Mouse (Mus musculus): Measurements from ENCODE around the gene Stpg1.

The Stpg1 gene

DNA sequence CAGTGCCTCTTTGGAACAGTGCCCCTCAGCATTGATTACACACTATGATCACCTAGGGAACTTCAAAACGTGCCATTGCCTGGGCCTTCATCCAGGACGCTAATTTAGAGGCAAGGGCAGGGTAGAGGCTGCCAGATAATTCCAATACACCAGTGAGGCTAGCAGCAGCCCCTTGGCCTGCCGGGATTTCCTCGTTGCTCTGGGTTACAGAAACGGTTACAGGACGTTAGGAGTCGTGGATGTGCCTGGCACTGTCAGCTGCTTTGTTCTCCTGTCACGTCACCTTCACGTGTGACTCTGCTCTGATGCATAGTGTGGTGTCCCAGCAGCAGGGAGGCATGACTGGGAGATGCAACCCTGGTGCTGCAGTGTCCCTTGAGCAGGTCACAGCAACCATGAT lies 45.5 kb downstream of the Stpg1 start:
- in situ Hi-C loops (cut with MboI; ENCODE audit: low pct_unique_long_range_greater_than_20kb in 1 of 2, low sequenced_read_pairs in 2 of 2, unreplicated experiment in 1 of 2) = no loop called here

DNA sequence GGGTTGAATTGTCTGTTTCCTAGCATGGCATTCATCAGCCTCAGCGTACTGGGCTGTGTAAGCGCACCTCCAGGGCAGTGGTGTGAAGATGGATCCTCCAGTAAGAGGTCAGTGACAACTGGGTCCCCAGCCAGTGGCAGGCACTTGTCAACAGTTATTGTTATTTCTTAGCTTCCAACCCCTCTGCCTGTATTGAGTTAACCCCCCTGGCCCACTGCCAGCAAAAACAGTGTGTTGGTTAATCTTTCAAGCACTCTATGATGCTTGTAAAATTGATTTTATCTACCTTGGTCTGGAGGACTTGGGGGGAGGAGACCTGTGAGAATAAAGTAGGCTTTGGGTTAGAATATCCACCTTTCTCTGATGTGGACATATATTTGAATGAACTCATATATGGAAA lies 49.7 kb downstream of the Stpg1 start:
- in situ Hi-C loops (cut with MboI; ENCODE audit: low pct_unique_long_range_greater_than_20kb in 1 of 2, low sequenced_read_pairs in 2 of 2, unreplicated experiment in 1 of 2) = no loop called here

DNA sequence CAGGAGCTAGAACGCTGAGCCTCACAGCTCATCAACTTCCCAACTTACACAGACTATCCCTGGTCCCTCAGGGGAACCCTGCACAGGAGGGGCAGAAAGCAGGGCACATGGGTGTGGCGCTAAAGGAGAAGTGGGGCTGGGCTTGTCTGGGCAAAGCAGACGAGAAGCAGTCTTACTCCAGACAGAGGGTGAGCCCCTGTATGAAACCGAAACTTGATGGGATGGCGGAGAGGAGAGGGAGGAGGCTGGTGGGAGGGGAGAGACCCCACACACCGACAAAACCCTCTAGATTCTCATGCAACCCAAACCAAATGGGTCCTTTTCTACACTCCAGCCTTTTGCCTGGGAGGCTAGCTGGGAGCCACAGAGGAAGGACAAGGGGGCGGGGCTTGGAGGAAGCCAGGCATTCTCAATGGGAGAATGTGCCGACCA lies 50.5 kb downstream of the Stpg1 start:
- in situ Hi-C loops (cut with MboI; ENCODE audit: low pct_unique_long_range_greater_than_20kb in 1 of 2, low sequenced_read_pairs in 2 of 2, unreplicated experiment in 1 of 2) = no loop called here

DNA sequence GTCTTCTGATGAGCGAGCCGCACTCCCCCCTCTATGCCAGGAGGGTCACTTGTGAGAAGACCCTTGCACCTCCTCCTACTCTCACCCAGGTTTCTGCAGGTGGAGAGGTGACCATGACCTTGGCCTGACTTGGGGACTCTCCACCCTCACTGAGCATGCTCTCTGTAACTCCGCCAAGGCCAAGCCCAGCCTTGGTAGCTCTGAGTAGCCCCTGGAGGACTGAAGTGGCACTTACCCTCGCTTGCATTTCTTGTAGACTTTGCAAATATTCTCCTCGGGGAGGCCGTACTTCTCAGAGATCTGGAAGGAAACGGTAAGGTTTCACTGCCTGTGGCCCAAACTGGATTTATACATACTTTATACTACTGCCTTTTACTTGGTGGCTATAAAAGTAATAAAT lies 51.4 kb downstream of the Stpg1 start:
- in situ Hi-C loops (cut with MboI; ENCODE audit: low pct_unique_long_range_greater_than_20kb in 1 of 2, low sequenced_read_pairs in 2 of 2, unreplicated experiment in 1 of 2) = no loop called here

DNA sequence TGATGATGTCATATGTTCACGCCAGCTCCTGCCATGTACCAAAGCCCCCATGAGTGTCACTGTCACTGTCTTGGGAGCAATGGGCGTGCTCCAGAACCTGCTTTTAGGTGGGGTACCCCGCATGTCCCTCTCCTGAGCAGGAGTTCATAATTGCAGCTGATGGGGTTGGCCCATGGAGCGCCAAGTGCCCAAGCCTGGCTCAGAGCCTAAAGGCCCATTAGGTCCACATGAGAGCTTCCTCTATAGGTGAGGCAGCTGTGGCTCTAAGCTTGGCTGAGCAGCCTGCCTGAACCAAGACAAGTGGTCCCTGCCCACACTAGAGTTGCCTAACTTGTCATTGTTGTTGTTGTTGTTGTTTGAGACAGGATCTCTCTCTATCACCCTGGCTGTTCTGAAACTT lies 52.2 kb downstream of the Stpg1 start:
- in situ Hi-C loops (cut with MboI; ENCODE audit: low pct_unique_long_range_greater_than_20kb in 1 of 2, low sequenced_read_pairs in 2 of 2, unreplicated experiment in 1 of 2) = no loop called here

DNA sequence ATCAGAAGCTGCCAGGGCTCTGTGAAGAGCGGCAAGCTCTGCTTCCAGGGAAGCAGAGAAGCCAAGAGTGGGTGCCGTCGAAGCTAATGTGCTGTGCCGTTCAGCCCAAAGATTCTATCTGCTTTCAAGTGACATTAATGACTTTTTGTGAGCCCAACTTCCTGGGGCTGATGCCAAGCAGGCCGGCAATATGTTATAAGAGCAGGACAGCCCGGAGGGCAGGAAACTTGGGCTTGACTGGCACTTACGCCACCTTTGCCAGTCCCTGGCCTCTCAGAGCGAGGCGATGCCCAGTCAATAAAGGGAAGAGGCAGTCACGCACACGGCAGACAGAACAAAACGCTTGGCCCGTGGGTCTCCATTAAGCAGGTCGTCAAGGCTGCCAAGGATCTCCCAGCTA lies 53.0 kb downstream of the Stpg1 start:
- in situ Hi-C loops (cut with MboI; ENCODE audit: low pct_unique_long_range_greater_than_20kb in 1 of 2, low sequenced_read_pairs in 2 of 2, unreplicated experiment in 1 of 2) = no loop called here

DNA sequence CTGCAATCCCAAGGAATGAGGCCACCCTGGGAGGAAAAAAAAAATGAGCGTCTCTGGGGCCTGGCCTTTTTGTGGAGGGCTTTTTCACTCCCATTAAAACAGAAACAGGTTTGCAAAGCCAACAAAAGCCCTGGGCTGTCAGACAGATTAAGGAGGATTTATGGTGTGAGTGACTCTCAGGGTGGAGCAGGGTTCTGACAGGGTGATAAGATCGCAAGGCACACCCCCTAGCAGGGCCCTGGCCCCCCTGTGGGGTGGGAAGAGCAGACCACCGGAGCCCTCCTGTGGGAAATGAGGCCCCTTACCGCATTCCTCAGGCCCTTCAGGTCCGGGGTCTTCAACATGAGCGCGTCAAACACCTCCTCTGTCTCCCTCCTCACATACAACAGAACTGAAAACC lies 53.5 kb downstream of the Stpg1 start:
- in situ Hi-C loops (cut with MboI; ENCODE audit: low pct_unique_long_range_greater_than_20kb in 1 of 2, low sequenced_read_pairs in 2 of 2, unreplicated experiment in 1 of 2) = no loop called here

DNA sequence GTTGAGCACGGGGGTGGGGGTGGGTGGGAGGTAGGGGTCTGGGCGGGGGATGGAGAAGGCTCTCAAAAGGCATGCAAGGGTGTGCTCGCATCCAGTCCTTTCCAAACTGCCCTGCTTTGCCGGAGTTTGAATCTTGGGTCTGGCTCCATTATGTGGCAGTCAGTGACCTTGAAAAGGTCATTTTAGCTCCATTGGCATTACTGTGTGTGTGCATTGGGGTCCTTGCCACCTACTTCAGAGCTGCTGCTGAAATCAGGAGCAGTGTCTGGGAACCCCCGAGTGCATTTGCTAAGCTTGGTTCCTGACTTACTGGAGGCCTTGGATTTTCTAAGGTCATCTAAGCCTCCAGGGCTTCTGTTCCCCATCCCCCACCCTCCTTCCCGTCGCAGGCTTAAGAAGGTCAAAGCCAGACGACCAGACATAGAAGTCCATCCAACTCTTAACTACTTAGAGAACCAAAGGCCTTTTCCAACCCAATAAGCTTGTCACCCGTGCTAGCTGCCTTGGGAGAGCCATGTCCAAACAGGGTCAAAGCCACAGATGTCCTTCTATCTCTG lies 54.0 kb downstream of the Stpg1 start:
- in situ Hi-C loops (cut with MboI; ENCODE audit: low pct_unique_long_range_greater_than_20kb in 1 of 2, low sequenced_read_pairs in 2 of 2, unreplicated experiment in 1 of 2) = no loop called here

DNA sequence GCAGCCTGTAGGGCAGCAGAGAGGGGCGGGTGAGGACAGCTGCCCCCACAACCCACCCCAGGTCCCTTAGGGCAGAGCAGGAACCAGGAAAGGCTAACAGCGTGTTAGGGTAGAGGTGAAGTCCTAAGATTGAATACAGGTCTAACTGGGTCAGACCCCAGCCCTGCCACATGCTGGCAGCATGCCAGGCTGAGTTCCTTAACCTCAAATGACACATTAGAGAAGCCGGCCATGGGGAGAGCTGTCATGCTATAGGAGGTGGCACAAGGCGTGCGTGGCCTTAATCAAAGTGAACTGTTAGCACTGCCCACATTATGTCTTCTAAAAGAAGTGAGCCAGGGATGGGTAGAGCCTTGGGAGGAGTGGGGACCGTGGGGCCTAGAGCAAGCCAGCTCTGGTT lies 54.7 kb downstream of the Stpg1 start:
- in situ Hi-C loops (cut with MboI; ENCODE audit: low pct_unique_long_range_greater_than_20kb in 1 of 2, low sequenced_read_pairs in 2 of 2, unreplicated experiment in 1 of 2) = no loop called here

DNA sequence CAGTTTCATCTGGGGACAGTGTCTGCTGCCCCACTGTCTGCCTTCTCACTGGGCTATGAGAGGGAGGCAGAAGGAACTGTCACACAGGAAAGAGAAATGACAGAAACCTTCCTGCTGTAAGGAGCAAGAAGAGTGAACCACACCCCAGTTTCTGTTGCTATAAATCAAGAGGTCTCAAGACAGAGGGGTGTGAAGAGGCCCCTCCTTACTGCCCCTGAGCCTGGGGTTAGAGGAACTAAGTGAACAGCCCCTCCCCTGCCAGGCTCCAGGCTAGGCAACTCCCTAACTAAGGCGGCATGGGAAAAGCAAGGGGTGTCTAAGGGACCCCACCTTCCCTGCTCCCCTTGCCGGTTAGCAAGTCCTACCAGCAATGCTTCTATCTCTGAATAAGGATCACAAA lies 69.2 kb downstream of the Stpg1 start:
- in situ Hi-C loops (cut with MboI; ENCODE audit: low pct_unique_long_range_greater_than_20kb in 1 of 2, low sequenced_read_pairs in 2 of 2, unreplicated experiment in 1 of 2) = no loop called here

DNA sequence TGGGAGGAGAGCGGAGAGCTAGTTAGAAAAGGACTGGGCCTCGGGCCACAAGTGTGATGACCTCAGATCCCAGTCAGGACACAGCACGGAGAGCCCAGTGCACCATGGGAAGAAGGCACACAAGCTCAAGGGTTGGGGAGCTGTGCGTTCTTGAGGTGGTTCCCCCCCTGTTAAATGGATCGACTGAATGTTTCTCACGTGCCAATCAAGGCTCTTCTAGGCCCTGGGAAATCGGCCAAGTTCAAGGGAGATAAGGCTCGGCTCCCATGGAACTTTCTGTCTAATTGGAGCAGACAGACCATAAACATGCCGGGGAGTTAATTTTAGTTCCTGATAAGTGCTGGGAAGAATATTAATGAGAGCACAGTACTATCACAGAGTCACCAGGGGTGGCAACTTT lies 70.8 kb downstream of the Stpg1 start:
- in situ Hi-C loops (cut with MboI; ENCODE audit: low pct_unique_long_range_greater_than_20kb in 1 of 2, low sequenced_read_pairs in 2 of 2, unreplicated experiment in 1 of 2) = no loop called here

DNA sequence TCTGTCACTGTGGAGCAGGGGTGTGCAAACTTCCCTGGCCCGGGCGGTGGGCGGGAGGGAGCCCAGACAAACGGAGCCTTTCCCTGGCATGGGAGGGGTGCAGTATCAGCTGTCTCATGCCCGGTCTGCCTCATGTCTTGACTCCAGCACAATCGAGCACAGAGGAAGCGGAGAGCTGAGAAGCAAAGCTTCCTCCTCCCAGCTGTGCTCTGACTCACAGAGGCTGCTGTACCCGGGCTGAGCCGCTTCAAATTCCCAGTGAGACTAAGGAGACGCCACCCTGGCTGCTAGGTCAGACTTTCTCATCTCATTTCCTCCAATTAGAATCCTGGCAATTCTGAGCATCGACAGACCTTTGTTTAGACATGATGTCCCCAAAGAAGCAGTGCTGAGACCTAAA lies 72.5 kb downstream of the Stpg1 start:
- in situ Hi-C loops (cut with MboI; ENCODE audit: low pct_unique_long_range_greater_than_20kb in 1 of 2, low sequenced_read_pairs in 2 of 2, unreplicated experiment in 1 of 2) = no loop called here

DNA sequence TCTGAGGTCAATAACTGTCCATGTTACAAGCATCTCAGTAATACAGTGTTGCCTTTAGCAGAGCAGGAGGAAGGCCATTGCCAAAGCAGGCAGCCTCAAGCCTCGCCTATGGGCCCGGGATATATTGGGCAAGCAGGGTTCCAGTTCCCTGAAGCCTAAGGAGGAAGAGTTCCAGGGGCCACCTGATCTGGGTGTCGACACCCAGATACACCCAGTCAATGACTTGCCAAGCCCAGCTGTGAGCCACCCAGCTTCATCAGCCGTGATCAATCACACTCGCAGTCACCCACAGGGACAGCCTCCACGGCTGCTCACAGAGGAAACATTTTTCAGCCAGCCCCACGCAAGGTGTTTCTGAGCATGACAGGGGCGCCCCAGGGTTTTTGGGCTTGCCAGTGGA lies 72.9 kb downstream of the Stpg1 start:
- in situ Hi-C loops (cut with MboI; ENCODE audit: low pct_unique_long_range_greater_than_20kb in 1 of 2, low sequenced_read_pairs in 2 of 2, unreplicated experiment in 1 of 2) = no loop called here

DNA sequence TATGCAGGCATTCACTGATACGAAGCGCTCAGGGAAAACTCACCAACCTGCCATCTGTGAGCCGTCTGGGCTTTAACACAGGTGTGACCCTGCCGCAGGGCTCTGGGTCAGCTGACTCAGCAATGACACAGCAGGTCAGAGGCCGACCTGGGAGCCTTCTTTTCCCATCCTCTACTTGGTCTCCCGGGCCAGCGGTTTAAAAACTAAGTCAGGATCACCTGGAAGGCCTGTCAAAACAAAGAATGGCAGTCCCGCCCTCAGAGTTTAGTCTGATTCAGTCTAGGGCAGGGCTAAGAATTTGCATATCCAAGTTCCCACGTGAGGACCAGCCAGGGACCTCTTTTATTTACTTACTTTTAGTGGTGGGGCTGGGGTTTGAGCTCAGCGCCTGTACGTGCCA lies 74.6 kb downstream of the Stpg1 start:
- in situ Hi-C loops (cut with MboI; ENCODE audit: low pct_unique_long_range_greater_than_20kb in 1 of 2, low sequenced_read_pairs in 2 of 2, unreplicated experiment in 1 of 2) = no loop called here

DNA sequence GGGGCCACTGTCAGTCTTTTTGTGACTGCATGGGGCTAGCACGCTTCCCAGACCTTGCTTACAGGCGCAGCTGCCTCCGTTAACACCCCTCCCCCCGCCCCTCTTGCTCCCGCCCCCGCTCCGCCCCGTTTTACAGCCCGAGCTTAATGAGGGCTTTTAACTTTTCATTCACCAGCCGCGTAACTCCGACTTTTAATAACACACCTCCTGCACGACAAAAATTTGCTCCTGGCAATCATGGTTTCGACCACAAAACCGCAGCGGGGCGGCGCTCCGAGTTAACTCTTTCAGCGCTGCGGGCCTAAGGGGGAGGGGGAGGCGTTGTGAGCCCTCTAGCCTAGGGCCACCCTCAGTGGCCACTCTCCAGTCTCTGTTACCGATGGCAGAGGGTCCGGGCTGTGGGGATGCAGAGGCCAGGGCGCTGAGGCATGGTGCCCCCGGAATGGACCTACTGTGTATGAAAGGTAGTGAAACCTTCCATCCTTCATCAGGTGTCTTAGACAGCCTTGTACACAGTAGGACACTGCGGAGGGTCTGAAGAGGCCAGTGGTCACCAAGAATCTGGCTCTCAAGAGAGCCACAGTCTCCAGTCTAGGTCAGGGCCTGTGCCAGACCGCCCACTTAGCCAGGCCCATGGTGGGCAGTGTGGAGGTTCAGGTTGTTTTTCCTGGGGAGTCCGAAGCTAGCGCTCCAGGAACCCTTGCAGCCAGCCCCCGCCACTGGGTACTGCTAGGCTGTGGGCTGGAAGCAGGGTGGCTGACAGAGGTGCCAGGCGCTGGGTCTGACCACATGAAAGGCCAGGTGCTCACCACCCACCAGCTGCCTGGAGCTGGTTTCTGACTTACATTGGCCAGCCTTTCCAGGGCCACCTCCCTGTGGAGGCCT lies 75.8 kb downstream of the Stpg1 start:
- in situ Hi-C loops (cut with MboI; ENCODE audit: low pct_unique_long_range_greater_than_20kb in 1 of 2, low sequenced_read_pairs in 2 of 2, unreplicated experiment in 1 of 2) = no loop called here

DNA sequence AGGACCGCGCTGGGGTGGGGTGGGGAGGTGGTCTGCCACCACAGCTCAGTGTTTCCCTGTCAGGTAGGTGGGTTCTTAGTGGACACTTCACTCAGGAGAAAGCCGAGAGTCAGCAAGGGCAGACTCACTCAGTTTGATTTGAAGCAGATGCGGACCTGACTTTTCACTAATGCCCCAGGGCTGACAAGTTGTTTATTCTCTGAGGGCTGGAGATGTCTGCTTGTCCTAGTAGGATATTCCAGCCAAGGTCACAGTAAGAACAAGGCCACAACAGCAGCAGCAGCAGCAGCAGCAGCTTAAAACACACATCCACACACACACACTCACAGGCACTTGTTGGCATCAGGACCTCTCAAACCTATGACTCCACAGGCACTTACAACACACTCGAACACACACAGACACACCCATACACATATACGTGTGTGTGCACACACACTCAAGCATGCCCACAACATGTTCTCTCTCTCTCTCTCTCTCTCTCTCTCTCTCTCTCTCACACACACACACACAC lies 76.5 kb downstream of the Stpg1 start:
- in situ Hi-C loops (cut with MboI; ENCODE audit: low pct_unique_long_range_greater_than_20kb in 1 of 2, low sequenced_read_pairs in 2 of 2, unreplicated experiment in 1 of 2) = no loop called here

DNA sequence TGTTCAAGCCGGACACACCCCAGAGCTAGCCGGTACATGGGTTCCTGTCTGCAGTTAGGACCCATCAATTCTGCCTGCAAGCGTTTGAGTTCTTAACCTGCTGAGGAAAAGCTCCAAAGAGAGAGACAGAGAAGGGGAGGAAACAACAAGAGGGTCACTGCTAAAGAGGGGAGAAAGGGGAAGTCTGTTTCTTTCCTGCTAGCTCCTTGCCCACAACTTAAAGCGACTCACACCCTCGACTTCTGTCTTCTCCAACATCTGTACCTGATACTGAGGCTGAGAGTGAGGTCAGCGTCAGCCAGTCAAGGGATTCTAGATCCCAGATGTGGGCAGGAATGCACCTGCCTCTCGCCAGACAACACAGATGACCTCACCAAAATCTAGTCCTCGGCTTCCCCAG lies 77.7 kb downstream of the Stpg1 start:
- in situ Hi-C loops (cut with MboI; ENCODE audit: low pct_unique_long_range_greater_than_20kb in 1 of 2, low sequenced_read_pairs in 2 of 2, unreplicated experiment in 1 of 2) = no loop called here

DNA sequence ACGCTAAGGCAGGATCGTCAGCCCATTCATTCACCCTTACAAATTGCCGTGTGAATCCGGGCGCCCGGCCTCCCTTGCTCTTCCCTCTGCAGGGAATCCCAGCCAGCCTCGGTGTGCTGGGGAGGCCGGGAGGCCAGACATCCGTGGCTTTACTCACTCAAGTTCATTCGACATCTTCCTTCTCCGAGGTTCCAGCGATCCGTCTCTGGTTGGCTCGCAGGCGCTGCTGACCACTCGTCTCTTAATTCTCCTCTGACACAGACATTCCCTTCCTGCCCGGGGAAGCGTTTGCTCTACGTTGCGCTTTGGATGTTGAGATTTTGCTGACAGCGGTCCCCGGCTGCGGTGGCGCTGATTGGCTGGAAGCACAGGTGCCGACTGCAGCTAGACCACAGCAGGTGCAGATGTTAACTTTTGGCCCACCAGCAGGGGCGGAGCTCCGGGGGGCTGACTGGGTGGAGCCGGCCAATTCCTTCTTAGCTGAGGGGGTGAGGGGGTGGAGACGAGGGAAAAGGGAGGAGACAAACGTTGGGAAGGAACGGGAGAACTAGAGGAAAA lies 78.7 kb downstream of the Stpg1 start, which contains the start of gene Grhl3:
Grhl3 (minus strand) TSS at position 380 of the 558 bp plus-strand sequence.
- in situ Hi-C loops (cut with MboI; ENCODE audit: low pct_unique_long_range_greater_than_20kb in 1 of 2, low sequenced_read_pairs in 2 of 2, unreplicated experiment in 1 of 2) = no loop called here

DNA sequence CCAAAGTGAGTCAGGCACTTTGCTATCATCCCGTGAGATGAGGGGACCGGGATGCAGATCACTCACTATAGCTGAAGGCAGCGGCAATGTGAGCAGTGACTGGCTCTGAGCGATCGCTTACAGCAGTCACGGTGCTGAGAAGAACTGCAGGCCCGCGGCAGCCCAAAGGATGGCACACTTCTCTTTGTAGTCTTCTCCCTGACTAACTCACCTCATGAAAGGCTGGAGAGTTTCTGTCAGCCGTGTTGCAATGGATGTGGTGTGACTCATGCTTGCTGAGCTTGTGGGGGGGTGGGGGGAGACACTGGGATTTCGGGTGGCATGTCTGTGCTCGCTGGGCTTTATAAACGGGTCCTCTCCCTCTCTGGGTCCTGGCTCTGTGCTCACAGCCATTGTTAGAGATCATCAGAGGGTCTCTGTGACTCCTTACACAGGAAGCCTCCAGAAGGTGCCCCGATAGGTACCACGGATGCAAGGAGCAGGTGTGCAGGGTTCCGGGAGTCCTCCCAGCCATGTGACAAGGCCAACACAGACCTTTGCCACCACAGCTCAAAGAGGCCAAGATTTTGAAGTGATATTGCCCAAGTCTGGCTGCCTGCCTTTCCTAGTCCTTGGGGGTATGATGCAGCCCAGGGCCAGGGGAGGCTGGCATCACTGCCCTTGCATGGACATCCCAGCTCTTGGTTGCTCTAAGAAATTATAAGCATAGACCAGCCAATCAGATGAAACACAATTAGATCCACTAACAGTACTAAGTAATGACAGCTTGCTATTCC lies 81.0 kb downstream of the Stpg1 start:
- in situ Hi-C loops (cut with MboI; ENCODE audit: low pct_unique_long_range_greater_than_20kb in 1 of 2, low sequenced_read_pairs in 2 of 2, unreplicated experiment in 1 of 2) = no loop called here
